Mouse (Mus musculus) monocyte, adult 2 months (primary cell): ENCODE data around the gene Slc6a2.

Experiments used
- DNase-seq, 2 experiments: peaks; one replicate each; pipeline ENCODE4 v3.0.0; 2022; ENCODE audit warnings: low spot score in 2 of 2, low read depth in 1 of 2

The Slc6a2 gene

GRCm38 (mm10) chr8:92959779-92960178 is at the start of gene Slc6a2:
Gene Slc6a2 (plus strand): TSS chr8:92960079.
- DNase-seq: no peak

DNA sequence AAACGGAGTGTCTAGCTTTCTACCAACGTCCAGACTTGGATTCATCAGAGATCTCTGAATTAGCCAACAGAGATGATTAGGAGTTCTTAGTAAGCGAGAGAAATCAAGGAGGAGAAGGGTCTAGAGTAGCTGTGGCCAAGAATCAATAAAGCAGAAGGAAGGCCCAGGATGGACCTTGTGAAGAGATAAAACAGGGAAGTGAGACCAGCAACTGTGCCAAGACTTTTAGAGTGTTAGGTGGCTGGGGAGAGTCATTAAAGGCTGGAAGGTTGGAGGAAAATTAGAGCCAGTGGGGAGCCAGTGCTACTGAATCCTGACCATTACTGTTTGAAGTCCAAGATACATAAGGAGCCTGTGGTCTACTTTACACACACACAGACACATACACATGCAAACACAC is 48.4 kb upstream of the Slc6a2 start:
- no peak for DNase-seq

DNA sequence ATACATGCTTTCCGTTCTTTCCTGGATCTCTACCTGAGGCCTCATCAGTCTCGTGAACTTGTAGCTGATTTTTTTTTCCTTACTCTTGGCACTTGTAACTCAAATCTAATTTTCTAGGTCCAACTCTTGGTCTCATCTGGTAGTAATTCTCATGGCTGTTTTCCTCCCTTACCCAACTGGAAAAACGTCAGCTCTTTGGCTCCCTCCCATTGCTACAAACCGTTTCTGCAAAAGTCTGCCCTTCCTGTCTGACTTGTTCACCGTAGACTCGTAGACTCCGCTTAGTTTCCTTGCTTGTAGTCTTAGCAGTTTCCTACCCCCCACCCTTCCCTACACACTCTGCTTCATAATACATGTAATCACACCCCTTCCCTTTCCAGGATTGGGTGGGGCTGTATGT is 46.5 kb upstream of the Slc6a2 start:
- DNase-seq: no peak

GRCm38 (mm10) chr8:92916082-92916481 is 43.8 kb upstream of the Slc6a2 start:
- DNase-seq: no peak

GRCm38 (mm10) chr8:92921768-92922167 is 38.1 kb upstream of the Slc6a2 start:
- no peak for DNase-seq

- no peak for DNase-seq
Measured at GRCm38 (mm10) chr8:92928986-92929385, 30.9 kb upstream of the Slc6a2 start.

DNA sequence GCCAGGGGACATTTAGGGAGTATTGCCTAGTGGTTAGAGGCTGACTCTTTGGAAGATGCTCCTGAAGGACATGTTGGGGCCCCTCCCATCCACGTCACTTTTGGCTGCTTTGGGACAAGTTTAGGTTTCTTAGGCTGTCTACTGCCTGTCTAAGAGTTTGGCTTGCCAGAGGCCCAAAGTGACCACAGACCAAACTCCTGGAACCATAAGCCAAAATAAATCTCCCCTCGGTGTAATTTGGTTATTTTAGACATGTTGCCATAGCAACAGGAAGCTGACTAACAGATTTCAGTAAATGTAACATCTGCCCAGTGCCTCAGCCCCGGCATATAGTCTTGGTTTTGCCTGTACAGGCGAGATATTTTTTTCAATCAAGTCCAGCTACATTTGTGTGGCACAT is 21.8 kb upstream of the Slc6a2 start:
- DNase-seq: no peak

DNA sequence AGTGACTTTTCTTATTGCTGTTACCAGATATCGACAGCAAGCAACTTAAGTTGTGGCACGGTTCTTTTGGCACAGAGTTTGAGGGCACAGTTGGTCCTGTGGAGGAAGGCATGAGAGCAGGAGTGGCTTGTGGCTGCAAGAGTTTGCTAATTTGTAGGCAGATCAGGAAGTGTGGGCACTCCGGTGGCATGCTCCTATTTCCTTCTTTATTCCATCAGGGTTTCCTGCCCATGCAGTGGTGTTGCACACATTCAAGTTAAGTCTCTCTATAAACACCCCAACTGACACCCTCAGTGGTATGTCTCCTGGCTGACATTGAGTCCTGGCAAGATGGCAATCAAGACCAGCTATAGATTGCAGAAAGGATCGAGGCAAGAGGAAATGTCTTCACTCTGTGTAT is 10.8 kb upstream of the Slc6a2 start:
- no peak for DNase-seq

GRCm38 (mm10) chr8:92950639-92951371 is 9.1 kb upstream of the Slc6a2 start:
- no peak for DNase-seq

GRCm38 (mm10) chr8:92954044-92954443 is 5.8 kb upstream of the Slc6a2 start:
- DNase-seq: no peak

GRCm38 (mm10) chr8:92960451-92960911 is 602 bp downstream of the Slc6a2 start:
- DNase-seq: no peak

- DNase-seq: no peak
Measured at GRCm38 (mm10) chr8:92961088-92961487, 1.2 kb downstream of the Slc6a2 start.

GRCm38 (mm10) chr8:92964556-92964955 is 4.7 kb downstream of the Slc6a2 start:
- DNase-seq: no peak

DNA sequence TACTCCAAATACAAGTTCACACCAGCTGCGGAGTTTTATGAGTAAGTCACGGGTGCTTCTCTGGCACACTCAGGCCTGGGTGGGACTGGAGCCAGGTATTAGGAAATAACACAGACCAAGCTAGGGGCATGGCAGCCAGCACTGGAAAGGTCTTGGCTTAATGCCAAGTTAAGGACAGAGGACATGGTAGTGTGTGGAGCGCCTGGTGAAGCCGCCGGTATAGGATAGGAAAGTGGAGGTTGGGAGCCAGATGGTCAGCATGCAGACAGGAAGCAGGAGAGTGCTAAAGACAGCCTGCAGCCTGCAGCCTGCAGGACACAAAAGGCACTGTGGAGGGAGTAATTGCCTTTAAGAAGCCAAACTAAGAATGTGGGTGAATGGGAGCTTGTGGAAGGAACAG is 13.1 kb downstream of the Slc6a2 start:
- DNase-seq: no peak

DNA sequence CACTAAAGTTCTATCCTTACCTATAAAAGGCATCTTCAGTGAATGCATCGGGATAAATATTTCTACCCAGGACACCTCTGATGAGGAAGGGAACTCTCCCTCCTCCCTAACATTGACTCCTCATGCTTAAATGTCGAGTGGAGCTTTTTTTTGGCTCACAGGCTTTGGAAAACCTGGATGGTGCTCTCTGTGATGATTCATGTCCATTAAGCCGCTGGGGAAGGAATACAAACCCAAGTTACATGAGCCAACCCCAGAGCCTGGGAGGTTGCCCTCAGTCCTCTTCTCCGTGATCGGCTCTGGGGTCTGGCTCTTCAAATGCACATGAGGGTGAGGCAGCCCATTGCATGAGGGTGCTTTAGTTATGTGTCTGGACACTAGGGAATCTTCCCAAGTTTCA is 16.8 kb downstream of the Slc6a2 start:
- no peak for DNase-seq

GRCm38 (mm10) chr8:92982491-92982890 is 22.6 kb downstream of the Slc6a2 start:
- DNase-seq: no peak

DNA sequence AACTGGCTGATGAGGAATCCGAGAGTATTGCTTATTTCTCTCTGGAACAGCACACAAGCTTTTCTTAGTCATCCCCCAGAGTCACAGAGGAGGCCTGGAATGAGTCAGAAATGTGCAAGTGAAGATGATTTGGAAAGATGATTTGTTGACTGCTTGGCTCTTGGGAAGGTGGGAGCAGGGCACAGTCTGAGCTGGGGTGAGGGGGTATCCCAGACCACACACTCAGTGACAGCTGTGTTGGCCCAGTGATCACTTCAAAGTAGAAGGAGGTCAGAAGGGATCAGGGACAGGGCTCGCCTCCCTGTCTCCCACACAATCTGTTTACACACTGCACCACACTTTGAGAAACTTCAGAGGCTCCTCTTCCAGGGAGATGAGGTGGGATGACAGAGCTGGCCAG is 24.5 kb downstream of the Slc6a2 start:
- no peak for DNase-seq

DNA sequence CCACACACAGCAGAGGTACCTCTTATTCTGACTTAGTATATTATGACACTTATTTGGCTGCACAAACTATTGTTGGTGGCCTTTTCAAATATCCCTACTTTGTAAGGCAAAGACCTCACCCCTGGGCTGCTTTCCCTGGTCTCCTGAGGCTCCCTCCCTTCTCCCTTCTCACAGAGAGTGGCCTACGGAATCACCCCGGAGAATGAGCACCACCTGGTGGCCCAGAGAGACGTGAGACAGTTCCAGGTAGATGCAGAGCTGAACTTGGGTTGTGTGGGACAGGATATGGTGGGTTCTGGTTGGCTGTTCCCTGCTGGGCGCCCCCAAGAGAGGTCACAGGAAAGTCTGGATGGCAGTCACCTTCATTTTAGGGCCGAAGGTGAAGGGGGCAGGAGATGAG is 37.0 kb downstream of the Slc6a2 start:
- no peak for DNase-seq

DNA sequence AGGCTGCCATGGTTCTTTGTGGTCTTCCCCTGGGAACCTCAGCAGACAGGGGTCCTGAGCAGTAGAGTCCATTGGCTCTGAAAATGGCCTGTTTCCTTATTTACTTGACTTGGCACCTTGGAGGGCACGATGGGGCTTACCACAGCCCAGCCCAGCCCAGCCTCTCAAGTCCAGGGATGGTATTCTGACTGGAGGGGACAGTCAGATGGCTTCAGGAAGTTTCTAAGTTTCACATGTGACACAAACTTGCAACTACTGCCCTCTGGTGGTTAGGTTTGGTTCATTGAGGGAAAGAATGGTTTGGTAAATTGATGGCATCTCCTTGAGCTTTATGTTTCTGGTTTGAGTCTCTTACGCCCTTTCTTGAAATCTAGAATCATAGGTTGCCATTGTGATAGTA is 38.7 kb downstream of the Slc6a2 start:
- peak in 1 of 2 experiments; percentile 9 for DNase-seq

DNA sequence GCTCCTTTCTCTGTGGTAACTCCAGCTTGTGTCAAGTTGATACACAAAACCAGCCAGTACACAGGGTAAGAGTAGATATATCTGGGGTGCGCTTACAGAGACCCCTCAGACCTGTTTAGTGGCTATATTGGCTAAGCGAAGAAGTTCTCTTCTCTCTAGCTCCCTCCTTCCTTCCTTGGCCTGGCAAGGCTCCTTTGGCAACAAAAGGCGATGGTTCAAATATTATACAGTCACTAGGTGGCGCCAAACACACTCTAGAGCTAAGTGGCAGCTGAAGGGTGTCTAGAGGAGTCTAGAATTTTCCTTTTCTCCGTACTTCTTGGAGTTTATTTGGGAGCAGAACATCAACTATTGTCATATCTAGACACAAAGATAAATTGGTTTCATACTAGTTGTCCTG is 50.4 kb downstream of the Slc6a2 start:
- DNase-seq: no peak

GRCm38 (mm10) chr8:93011439-93011838 is 51.6 kb downstream of the Slc6a2 start:
- DNase-seq: peak in 1 of 2 experiments; percentile 32

GRCm38 (mm10) chr8:93012226-93012625 is 52.3 kb downstream of the Slc6a2 start:
- no peak for DNase-seq

- DNase-seq: no peak
Measured at GRCm38 (mm10) chr8:93014300-93014699, 54.4 kb downstream of the Slc6a2 start.
